Mouse (Mus musculus): ENCODE measurements around the gene Actl6b.
A peak's percentile ranks its signal among the peaks of the same experiment; 100 is the strongest.

Gene Actl6b

DNA sequence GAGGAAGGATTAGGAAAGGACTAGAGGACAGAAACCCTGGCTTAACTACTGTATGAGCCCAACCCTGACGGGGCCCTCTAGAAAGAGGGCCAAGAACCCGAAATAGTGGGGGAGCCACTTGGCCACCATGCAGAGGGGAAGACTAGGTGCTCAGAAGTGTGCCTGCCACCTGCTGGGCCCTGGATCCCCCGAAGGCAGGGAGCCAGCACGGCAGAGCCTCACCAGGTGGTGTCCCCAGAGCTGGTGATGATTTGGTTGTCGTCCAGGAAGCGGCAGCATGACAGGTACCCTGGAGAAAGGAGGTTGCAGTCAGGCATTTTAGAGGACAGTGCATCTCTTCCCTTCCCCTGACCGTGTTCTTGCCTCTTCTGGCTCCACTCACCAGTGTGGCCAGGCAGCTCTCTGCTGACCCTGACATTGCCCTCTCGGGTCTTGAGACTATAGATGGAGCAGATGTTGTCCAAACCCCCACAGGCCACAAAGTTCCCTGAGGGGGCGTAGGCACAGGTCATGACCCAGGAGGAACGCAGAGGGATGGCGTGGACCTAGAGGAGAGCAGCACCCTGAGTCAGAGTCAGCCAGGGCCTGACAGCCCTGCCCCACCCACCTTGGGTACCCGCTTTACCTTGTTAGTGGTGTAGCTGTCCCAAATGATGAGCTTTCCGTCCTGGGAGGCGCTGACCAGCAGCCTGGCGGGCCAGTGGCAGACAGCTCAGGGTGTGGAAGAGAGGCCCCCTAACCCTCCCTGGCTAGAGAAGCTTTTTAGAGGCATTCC is 23.9 kb upstream of the Actl6b start:
- DNase-seq = peak; percentile 69

GRCm38 (mm10) chr5:137530075-137530474 is 23.2 kb upstream of the Actl6b start:
- peak; percentile 61 for DNase-seq

GRCm38 (mm10) chr5:137530588-137531413 is 22.5 kb upstream of the Actl6b start:
- DNase-seq = peak; percentile 83

DNA sequence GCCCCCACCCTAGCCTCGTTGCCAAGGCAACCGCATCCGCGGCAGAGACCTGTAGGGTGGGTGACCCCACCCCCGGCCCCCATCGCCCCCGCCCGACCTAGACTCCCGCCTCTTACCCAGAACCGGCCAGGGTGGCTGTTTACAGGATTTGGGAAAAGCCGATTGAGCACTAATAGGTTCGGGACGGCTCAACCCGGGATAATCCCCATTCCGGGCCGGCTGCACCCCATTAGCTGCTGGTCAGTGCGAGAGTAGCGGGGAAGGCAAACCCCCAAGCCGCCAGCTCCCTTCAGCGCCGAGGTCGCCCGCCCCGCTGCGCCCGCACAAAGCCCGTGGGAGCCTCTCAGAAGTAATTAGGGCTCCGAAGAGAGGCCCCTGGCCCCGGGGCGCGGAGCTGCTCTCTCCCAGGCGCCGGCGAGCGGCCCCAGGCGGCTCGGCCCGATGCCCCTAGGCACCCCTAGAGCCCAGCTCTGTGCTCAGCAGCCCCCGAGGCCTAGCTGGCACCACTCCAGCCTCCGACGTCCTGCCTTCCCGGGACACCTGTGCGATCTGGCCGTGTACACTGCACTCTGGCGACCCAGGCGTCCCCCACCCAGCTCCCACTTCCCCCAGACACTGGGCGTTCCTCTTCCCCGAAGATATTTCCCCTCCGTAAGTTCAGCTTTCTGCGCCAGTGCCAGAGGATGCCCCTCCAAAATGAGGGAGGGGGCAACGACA is 21.7 kb upstream of the Actl6b start:
- peak; percentile 84 for DNase-seq

DNA sequence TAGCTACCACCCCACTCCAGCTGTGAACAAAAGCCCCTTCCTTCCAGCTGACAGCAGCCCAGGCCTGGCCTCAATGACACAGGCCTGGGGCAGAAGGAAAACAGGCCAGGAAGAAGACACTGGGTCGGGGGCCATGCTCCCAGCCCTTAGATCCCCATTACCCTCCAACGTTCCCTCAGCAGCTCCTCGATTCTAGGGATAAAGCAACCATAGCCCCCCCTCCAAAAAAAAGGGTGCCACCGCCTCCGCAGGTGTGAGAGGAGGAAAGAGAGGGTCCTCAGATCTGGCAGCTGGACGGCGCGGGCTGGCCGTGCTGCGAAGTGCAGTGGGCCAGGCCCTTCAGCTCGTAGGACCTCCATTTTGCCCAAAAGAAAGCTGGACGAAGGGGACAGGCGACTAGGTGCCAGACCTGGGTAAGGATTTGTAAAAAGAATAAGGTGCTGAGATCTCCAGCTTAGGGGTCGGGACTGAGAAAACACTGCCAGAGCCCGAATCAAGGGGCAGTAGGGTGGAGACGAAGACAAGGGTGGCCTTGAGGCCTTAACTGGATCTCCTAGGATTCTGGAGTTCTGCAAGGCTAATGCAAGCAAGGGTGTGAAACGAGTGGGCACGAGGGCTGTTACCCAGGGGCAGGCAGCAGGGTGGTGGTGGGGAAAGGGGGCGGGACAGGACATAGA is 21.0 kb upstream of the Actl6b start:
- peak; percentile 76 for DNase-seq

GRCm38 (mm10) chr5:137532808-137533116 is 20.6 kb upstream of the Actl6b start:
- no peak for DNase-seq

DNA sequence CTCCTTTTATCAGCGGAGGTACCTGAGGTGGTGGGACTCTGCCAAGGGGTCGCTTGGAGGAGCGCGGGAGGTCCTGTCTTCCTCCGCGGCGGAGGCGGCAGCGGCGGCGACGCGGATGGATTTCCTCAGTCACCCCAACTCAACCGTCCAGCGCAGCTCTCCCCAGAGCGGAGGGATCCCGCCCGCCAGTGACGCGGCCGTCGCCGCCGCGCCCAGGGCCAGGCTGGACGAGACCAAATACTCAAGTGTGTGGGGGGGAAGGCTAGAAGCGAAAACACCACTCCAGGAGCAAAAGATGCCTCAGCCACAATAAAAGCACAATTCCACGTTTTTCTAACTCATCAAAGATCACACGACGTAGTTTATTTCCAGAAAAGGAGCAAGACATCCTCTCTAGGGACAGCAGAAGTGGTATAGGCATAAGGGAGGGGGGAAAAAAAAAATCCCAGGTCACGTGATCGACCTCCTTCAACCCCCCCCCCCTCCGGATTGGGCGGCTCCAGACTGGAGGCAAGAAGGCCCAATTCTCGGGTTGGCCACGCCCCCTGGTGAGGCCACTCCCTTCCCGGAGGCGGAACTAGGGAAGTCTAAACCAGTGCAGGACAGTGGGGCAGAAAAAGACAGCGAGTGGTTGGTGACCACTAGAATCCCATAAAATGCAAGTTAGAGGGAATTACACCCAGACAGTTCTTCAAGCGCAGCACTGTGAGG is 20.0 kb upstream of the Actl6b start, which contains the start of the genes Epo and Gnb2:
Gene Epo (minus strand): TSS at position 126 of the 711 bp plus-strand sequence.
Gene Gnb2 (minus strand): TSS at position 394 of the 711 bp plus-strand sequence.
- DNase-seq = peak; percentile 98

GRCm38 (mm10) chr5:137534762-137535161 is 18.6 kb upstream of the Actl6b start:
- peak; percentile 37 for DNase-seq

- peak; percentile 18 for DNase-seq
These were observed 18.0 kb upstream of the Actl6b start for GRCm38 (mm10) chr5:137535318-137535717.

DNA sequence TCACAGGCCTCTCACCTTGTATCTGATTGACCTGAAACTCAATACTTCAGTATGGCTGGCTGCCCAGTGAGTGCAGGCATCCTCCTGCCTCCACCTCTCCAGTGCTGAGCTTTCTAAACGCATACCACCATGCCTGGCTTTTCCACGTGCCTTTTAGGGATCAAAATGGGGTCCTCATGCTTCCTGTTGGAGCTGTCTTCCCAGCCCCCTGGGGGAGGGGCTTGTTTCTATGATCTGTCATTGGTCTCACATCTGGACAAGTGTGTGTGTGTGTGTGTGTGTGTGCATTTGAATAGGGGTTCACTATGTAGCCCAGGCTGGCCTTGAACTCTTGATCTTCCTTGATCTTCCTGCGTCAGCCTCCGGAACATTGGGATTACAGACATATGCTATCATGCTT is 15.9 kb upstream of the Actl6b start:
- DNase-seq = peak; percentile 44

GRCm38 (mm10) chr5:137539291-137539801 is 14.0 kb upstream of the Actl6b start:
- peak; percentile 88 for DNase-seq

- no peak for DNase-seq
These were observed 12.3 kb upstream of the Actl6b start for GRCm38 (mm10) chr5:137540991-137541390.

- peak; percentile 89 for DNase-seq
These were observed 11.4 kb upstream of the Actl6b start for GRCm38 (mm10) chr5:137541768-137542540.

DNA sequence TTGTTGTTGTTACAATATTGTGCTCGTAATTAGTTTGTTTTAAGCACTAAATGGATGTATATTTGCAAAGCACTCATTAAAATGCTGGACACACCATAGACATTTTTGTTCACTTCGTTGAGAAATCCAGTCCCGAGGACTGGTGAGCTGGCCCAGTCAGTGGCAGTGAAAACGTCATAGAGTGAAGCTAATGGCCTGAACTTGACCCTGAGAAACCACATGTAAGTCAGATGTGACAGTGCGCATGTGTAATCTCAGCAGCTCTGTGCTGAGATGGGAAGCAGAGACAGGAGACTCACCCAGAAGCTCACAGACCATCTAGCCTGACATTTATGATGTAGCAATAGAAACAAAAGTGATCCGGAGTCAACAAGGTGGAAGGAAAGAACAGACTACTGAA is 8.4 kb upstream of the Actl6b start:
- DNase-seq = no peak

DNA sequence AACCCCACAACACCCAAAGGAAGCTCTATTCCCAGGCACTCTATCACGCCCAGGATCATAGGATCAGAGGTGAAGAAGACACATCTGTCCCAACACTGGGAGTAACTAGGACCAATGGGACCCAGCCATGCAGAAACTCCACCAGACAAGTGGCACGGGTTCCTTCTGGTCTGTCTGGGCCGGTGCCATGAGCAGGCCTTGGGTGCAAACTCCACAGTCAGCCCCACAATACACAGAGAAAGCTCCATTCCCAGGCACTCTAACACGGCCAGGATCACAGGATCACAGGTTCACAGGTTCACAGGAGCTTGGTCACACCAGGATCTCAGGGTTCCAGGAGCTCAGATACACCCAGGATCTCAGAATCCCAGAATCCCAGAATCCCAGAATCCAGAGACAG is 7.7 kb upstream of the Actl6b start:
- no peak for DNase-seq

DNA sequence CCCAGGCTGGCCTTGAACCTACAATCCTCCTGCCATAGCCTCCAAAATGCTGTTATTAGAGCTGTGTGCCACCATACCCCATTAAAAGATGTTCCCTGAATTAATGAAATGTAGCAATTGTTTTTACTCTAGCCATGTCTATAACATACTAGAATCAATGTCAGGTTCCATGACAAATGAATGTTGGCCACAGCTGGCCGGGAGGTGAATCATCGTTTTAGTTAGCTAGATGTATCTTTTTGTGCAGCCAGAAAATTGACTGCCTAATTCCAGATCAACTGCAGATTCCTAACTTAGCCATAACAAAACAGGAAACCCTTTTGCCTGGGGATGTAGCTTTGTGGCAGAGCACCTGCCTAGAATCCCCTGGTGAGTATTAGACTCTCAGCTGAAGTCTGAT is 3.5 kb upstream of the Actl6b start:
- no peak for DNase-seq

DNA sequence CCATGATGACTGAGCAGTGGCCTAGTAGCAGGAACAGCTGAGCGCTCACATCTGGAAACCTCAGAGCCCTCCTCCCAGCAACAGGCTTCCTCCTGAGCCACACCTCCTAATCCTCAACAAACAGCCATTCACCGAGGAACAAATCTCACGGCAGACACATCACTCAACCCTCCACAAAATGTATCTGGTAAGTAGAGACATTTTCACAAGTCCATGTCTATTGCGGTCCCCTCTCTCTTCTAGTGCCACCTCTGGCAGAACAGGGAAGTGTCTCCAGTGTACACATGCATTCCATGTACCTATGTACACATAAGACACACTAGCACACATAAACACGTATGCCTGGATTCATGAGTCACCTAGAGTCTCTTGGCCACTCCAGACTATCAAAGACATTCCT is 2.2 kb upstream of the Actl6b start:
- DNase-seq = no peak

DNA sequence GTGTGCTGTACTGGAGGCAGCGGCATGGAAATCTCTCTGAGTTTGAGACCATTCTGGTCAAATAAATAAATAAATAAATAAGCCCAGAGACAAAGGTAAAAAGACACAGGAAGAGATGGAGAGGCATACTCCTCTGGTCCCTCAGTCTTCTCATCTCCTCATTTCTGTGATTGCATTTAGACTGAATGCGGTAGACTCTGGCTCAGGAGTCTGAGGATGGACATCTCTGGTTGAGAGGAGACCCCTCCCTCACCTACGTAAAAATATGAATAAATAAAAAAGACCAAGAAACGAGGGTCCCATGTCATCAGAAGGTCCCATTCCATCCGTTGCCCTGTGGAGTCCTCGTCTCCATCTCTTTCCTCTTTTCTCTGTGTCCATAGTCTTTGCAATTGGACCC is 317 bp upstream of the Actl6b start:
- no peak for DNase-seq

- peak; percentile 63 for DNase-seq
These were observed 581 bp downstream of the Actl6b start for GRCm38 (mm10) chr5:137553898-137554297.

- DNase-seq = no peak
These were observed 8.2 kb downstream of the Actl6b start for GRCm38 (mm10) chr5:137561556-137561955.

- DNase-seq = no peak
These were observed 9.6 kb downstream of the Actl6b start for GRCm38 (mm10) chr5:137562965-137563364.

Data from cerebellum, adult 9-11 months (tissue).